12 mouse cellular contexts compared by ENCODE assay signal in the genomic region with DNA sequence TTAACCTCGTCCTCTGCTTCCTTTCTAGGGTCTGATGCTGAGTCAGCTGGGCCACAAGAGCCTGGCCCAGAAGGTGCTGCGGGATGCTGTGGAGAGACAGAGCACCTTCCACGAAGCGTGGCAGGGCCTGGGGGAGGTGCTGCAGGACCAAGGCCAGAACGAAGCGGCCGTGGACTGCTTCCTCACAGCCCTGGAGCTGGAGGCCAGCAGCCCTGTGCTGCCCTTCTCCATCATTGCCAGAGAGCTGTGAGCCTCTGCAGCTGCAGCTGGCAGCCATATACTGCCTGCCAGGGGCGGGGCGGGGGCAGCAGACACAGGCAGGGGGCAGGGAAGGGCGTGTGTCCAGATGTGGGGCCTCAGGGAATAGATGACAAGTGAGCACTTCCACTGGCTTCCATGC. TPM values are rescaled to one million over a fixed set of nuclear protein-coding genes. Genes with fewer than 3 reads are reported as not detected.
DNase-seq lines count a peak whose midpoint lies in the region; ATAC-seq and TF ChIP-seq lines count a peak whose summit lies in the region.
"Had no signal": no experiment of that assay in that cellular context is flagged by ENCODE, and none has a peak within 500 bp of the region (broad histone marks: within the 10 kb centered on the region; RNA-seq: fewer than 3 reads in every experiment).

No protein-coding gene starts in this region.

- H3K9ac ChIP-seq in intestine, embryonic 14.5 days (ENCODE audit: low read length), result no peak overlapping the region
- no peak overlapping the region for H3K9ac ChIP-seq in intestine, postnatal 0 days (ENCODE audit: low read depth, low read length)
- 0 out of 2 replicates have a peak overlapping the region, but pooled peaks have one; percentile 1 for H3K9ac ChIP-seq in midbrain, embryonic 12.5 days (replicated peaks)
- H3K9ac ChIP-seq in liver, postnatal 0 days (replicated peaks), result no peak overlapping the region

- 21% methylated on average over 10 of the region's 10 CpGs for WGBS in intestine, embryonic 14.5 days
- 50% methylated on average over 10 of the region's 10 CpGs for WGBS in intestine, postnatal 0 days
- whole genome bisulfite sequencing in embryonic facial prominence, embryonic 10.5 days, result 53% methylated on average over 10 of the region's 10 CpGs
- 59% methylated on average over 10 of the region's 10 CpGs for WGBS in midbrain, embryonic 12.5 days
- WGBS in liver, postnatal 0 days (ENCODE audit: insufficient replicate concordance), result 63% methylated on average over 10 of the region's 10 CpGs

- no peaks in the 10 kb centered on the region for H3K27me3 ChIP-seq in intestine, embryonic 14.5 days (replicated peaks; ENCODE audit: control insufficient read depth, insufficient read depth, low read length)
- no peaks in the 10 kb centered on the region for H3K27me3 ChIP-seq in intestine, postnatal 0 days (replicated peaks; ENCODE audit: control insufficient read depth, insufficient read depth, low read length)
- no peaks in the 10 kb centered on the region for H3K27me3 ChIP-seq in embryonic facial prominence, embryonic 10.5 days (replicated peaks; ENCODE audit: low read depth, poor library complexity, severe bottlenecking)
- H3K27me3 ChIP-seq in midbrain, embryonic 12.5 days, result no peaks in the 10 kb centered on the region
- no peaks in the 10 kb centered on the region for H3K27me3 ChIP-seq in liver, postnatal 0 days (ENCODE audit: insufficient read depth, low read length)

- H3K36me3 ChIP-seq in intestine, embryonic 14.5 days (ENCODE audit: control insufficient read depth, insufficient read depth, low read length), result no peaks in the 10 kb centered on the region
- H3K36me3 ChIP-seq in intestine, postnatal 0 days (ENCODE audit: control insufficient read depth, insufficient read depth), result peaks cover 8% of the 10 kb centered on the region; the same call in 1 of the 2 replicates
- H3K36me3 ChIP-seq in embryonic facial prominence, embryonic 10.5 days (replicated peaks), result no peaks in the 10 kb centered on the region
- no peaks in the 10 kb centered on the region for H3K36me3 ChIP-seq in midbrain, embryonic 12.5 days
- no peaks in the 10 kb centered on the region for H3K36me3 ChIP-seq in liver, postnatal 0 days (replicated peaks; ENCODE audit: insufficient read depth, low read length)

- no peak overlapping the region for H3K4me2 ChIP-seq in intestine, embryonic 14.5 days (ENCODE audit: low read length)
- no peak overlapping the region for H3K4me2 ChIP-seq in intestine, postnatal 0 days (replicated peaks; ENCODE audit: low read depth)
- 0 out of 2 replicates have a peak overlapping the region, but pooled peaks have one; percentile 6 for H3K4me2 ChIP-seq in midbrain, embryonic 12.5 days (replicated peaks)
- H3K4me2 ChIP-seq in liver, postnatal 0 days (ENCODE audit: low read depth, low read length), result no peak overlapping the region

- peak overlapping the region; percentile 57 for H3K27ac ChIP-seq in intestine, embryonic 14.5 days (ENCODE audit: low read depth)
- H3K27ac ChIP-seq in intestine, postnatal 0 days (ENCODE audit: low read depth, low read length), result no peak overlapping the region
- peak overlapping the region; percentile 87 for H3K27ac ChIP-seq in embryonic facial prominence, embryonic 10.5 days (replicated peaks)
- H3K27ac ChIP-seq in midbrain, embryonic 12.5 days (replicated peaks), result peak overlapping the region; percentile 64; the same call in 1 of the 2 replicates
- H3K27ac ChIP-seq in liver, postnatal 0 days (ENCODE audit: low read depth), result no peak overlapping the region

- no peak for DNase-seq in intestine, embryonic 14.5 days (ENCODE audit: low spot score)
- no peak for DNase-seq in embryonic facial prominence, embryonic 10.5 days (ENCODE audit: low spot score)
- no peak for DNase-seq in left cerebral cortex, adult 18-20 months (ENCODE audit: low spot score in 2 of 2)
- DNase-seq in cerebellum, postnatal 4 days (ENCODE audit: low spot score in 2 of 2), result no peak
- DNase-seq in liver, postnatal 0 days, result no peak
- DNase-seq: right cerebral cortex, postnatal 25 days had no signal

- no peaks in the 10 kb centered on the region for H3K9me3 ChIP-seq in intestine, embryonic 14.5 days (ENCODE audit: control insufficient read depth, low read length)
- H3K9me3 ChIP-seq in intestine, postnatal 0 days (ENCODE audit: control insufficient read depth), result no peaks in the 10 kb centered on the region
- no peaks in the 10 kb centered on the region for H3K9me3 ChIP-seq in embryonic facial prominence, embryonic 10.5 days
- no peaks in the 10 kb centered on the region for H3K9me3 ChIP-seq in midbrain, embryonic 12.5 days
- H3K9me3 ChIP-seq in liver, postnatal 0 days (ENCODE audit: low read length), result no peaks in the 10 kb centered on the region
- H3K9me3 ChIP-seq: G1E had no signal

- TF ChIP-seq EP300 in liver, postnatal 0 days (IDR thresholded peaks at IDR 0.05; ENCODE audit: low read depth), result no peak

- no peak for ATAC-seq in intestine, embryonic 14.5 days (replicated peaks; ENCODE audit: low FRiP score, low TSS enrichment, low read depth)
- ATAC-seq in intestine, postnatal 0 days, result no peak
- peak; percentile 26 to 44; a peak in 2 of 4 replicates for ATAC-seq in hematopoietic stem cell, adult 5-6 weeks (replicated peaks in 1 of 2; ENCODE audit: insufficient read depth in 1 of 2, low FRiP score in 2 of 2, low TSS enrichment in 1 of 2, low read depth in 1 of 2, poor library complexity in 2 of 2, severe bottlenecking in 2 of 2)
- ATAC-seq in midbrain, embryonic 12.5 days (ENCODE audit: low FRiP score, low read depth), result no peak
- no peak for ATAC-seq in liver, postnatal 0 days

- H3K4me3 ChIP-seq in intestine, embryonic 14.5 days (ENCODE audit: low read depth, low read length), result no peak overlapping the region
- H3K4me3 ChIP-seq in intestine, postnatal 0 days (ENCODE audit: low read depth, low read length), result no peak overlapping the region
- H3K4me3 ChIP-seq in embryonic facial prominence, embryonic 10.5 days, result no peak overlapping the region
- H3K4me3 ChIP-seq in midbrain, embryonic 12.5 days, result no peak overlapping the region
- no peak overlapping the region for H3K4me3 ChIP-seq in liver, postnatal 0 days (ENCODE audit: low read depth, low read length)

- H3K4me1 ChIP-seq in intestine, embryonic 14.5 days (replicated peaks; ENCODE audit: control insufficient read depth, insufficient read depth, low read length), result peaks cover 38% of the 10 kb centered on the region
- no peaks in the 10 kb centered on the region for H3K4me1 ChIP-seq in intestine, postnatal 0 days (replicated peaks; ENCODE audit: control insufficient read depth, insufficient read depth, low read length)
- H3K4me1 ChIP-seq in embryonic facial prominence, embryonic 10.5 days, result peaks cover 70% of the 10 kb centered on the region
- H3K4me1 ChIP-seq in midbrain, embryonic 12.5 days, result peaks cover 37% of the 10 kb centered on the region
- peaks cover 18% of the 10 kb centered on the region for H3K4me1 ChIP-seq in liver, postnatal 0 days (ENCODE audit: insufficient read depth)

- TF ChIP-seq CTCF in intestine, postnatal 0 days (IDR thresholded peaks at IDR 0.05; ENCODE audit: low read depth), result no peak
- TF ChIP-seq CTCF in liver, postnatal 0 days (IDR thresholded peaks at IDR 0.05; ENCODE audit: low read depth), result no peak

RNA-seq across cellular contexts. Expression of a gene that starts 47.7 kb away (rescaled TPM):
- polyA plus RNA-seq in intestine, embryonic 14.5 days (2014; fragmentation: Nextera tagmentation; extraction: Ambion mirVana), result not detected in 2 replicates
- polyA plus RNA-seq in intestine, postnatal 0 days (2015; fragmentation: Nextera tagmentation; extraction: Ambion mirVana), result not detected in 2 replicates
- polyA plus RNA-seq in embryonic facial prominence, embryonic 10.5 days (2016; fragmentation: Nextera tagmentation; extraction: Ambion mirVana), result not detected in 2 replicates
- total RNA-seq in hematopoietic stem cell, adult 5-6 weeks (2017), result 1.8 TPM in 1 of 2 replicates, not detected in the other
- not detected in 2 replicates for polyA plus RNA-seq in midbrain, embryonic 12.5 days (2016; fragmentation: Nextera tagmentation; extraction: Ambion mirVana)
- total RNA-seq in left cerebral cortex, adult 18-20 months (2021), result not detected
- polyA plus RNA-seq in liver, postnatal 0 days (2015; fragmentation: Nextera tagmentation; extraction: Ambion mirVana), result not detected in 2 replicates
- total RNA-seq: common myeloid progenitor, adult 5-6 weeks; left cerebral cortex, postnatal 36 days had no signal
- polyA plus RNA-seq: G1E had no signal

Comparison
In these comparisons a context has a peak if more than half of its experiments do, and no peak if none do; other contexts are left out.
1. H3K27ac ChIP-seq: peak in intestine, embryonic 14.5 days (single experiment), embryonic facial prominence, embryonic 10.5 days (single experiment) and midbrain, embryonic 12.5 days (single experiment); none in intestine, postnatal 0 days (single experiment) and liver, postnatal 0 days (single experiment).
2. ATAC-seq: peak in hematopoietic stem cell, adult 5-6 weeks (2 of 2); none in intestine, embryonic 14.5 days (single experiment), intestine, postnatal 0 days (single experiment), midbrain, embryonic 12.5 days (single experiment) and liver, postnatal 0 days (single experiment).